Mouse (Mus musculus): ENCODE results near the gene Tnfrsf26. TPM values are rescaled to one million over a fixed set of nuclear protein-coding genes. Genes with fewer than 3 reads are reported as not detected.
"Not testable (repeated sequence)": the region's sequence is repeated elsewhere in the genome, so short reads cannot be mapped to it uniquely, and the experiment has no call there.

Gene Tnfrsf26
- 0.28 and 0.36 TPM in 2 replicates for polyA plus RNA-seq (2012; rRNA removed)

DNA sequence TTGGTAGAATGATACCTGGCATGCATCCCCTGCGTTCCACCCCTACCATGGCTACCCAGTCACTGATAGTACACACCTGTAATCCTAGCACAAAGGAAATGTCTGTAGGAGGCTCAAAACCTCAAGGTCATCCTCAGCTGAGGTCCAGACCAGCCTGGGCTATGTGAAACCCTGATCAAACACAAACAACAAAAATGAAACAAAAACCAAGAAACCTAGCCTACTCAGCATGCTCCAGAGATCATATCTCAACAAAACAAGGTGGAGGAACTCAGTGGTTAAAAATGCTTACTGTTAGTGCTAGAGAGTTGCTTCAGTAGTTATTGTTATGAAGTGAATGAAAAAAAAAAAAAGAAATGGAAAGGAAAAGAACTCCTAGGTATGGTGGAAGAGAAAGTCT is at the start of gene Tnfrsf26:
TSS of gene Tnfrsf26 (minus strand) at position 183 of the 400 bp plus-strand sequence.
- DNase-seq (ENCODE audit: low read depth) = no peak

- no peak for DNase-seq (ENCODE audit: low read depth)
Observed at GRCm38 (mm10) chr7:143666427-143667311, 38.1 kb upstream of the Tnfrsf26 start.

- DNase-seq (ENCODE audit: low read depth) = no peak
Observed at GRCm38 (mm10) chr7:143663470-143663869, 34.9 kb upstream of the Tnfrsf26 start.

DNA sequence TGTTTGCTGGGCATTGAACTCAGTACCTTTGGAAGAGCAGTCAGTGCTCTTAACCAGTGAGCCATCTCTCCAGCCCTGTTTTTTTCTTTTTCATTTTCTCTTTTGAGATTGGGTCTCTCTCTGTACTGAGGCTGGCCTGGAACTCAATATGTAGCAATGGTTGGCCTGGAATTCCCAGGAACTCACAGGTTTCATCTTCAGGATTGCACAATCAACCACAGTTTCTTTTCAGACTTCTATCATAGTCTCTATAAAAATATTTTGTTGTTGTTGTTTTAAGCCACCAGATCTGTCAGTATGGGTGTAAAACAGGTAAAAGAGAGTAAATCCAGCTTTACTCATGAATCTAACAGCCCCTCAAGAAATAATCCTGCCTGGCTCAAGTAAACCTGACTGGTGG is 32.3 kb upstream of the Tnfrsf26 start:
- DNase-seq (ENCODE audit: low read depth) = no peak

GRCm38 (mm10) chr7:143649769-143650346 is 21.3 kb upstream of the Tnfrsf26 start:
- not testable (repeated sequence) for DNase-seq (ENCODE audit: low read depth)

- no peak for DNase-seq (ENCODE audit: low read depth)
Observed at GRCm38 (mm10) chr7:143649034-143649768, 20.7 kb upstream of the Tnfrsf26 start, which contains the start of gene Tnfrsf22. Gene Tnfrsf22, minus strand, starts transcription at chr7:143649661.

GRCm38 (mm10) chr7:143643949-143644348 is 15.4 kb upstream of the Tnfrsf26 start:
- not testable (repeated sequence) for DNase-seq (ENCODE audit: low read depth)

GRCm38 (mm10) chr7:143636674-143637073 is 8.2 kb upstream of the Tnfrsf26 start:
- no peak for DNase-seq (ENCODE audit: low read depth)

- DNase-seq (ENCODE audit: low read depth) = no peak
Observed at GRCm38 (mm10) chr7:143631503-143631902, 3.0 kb upstream of the Tnfrsf26 start.

- DNase-seq (ENCODE audit: low read depth) = no peak
Observed at GRCm38 (mm10) chr7:143629501-143629900, 979 bp upstream of the Tnfrsf26 start.

GRCm38 (mm10) chr7:143627555-143628286 is 801 bp downstream of the Tnfrsf26 start:
- no peak for DNase-seq (ENCODE audit: low read depth)

GRCm38 (mm10) chr7:143626178-143626577 is 2.3 kb downstream of the Tnfrsf26 start:
- no peak for DNase-seq (ENCODE audit: low read depth)

DNA sequence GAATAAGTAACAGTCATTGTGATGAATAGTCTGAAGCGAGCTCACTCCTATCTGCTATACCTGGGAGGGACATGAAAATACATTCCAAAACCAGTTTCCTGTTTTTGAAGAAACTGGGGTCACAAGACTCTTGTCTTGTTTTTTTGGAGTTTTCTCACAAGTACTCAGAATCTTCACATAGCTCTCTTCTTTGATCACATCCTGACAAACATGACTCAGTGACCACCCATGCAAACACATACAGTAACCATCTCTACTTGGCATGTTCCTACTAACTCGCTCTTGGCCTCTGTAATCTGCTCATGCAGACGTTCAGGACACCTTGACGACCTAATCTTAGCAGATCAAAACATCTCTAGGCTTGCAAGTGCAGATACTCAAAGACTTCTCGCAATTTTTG is 3.4 kb downstream of the Tnfrsf26 start:
- DNase-seq (ENCODE audit: low read depth) = no peak

- no peak for DNase-seq (ENCODE audit: low read depth)
Observed at GRCm38 (mm10) chr7:143624561-143624960, 4.0 kb downstream of the Tnfrsf26 start.

DNA sequence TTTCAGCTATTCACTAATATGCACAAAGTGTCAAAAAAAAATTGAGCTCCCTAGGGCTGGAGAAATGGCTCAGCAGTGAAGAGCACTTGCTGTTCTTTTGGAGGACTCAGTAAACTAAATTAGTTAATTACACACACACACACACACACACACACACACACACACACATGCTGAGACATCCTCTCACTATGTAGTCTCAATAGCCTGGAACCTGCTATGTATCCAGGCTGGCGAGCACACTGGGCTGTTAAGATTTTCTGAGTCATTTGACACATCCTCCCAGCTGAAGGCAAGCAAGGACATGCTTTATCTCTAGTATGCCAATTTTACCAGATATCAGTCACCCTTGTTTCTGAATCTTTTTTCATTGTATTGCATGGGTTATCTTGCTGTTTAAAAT is 7.6 kb downstream of the Tnfrsf26 start:
- no peak for DNase-seq (ENCODE audit: low read depth)

DNA sequence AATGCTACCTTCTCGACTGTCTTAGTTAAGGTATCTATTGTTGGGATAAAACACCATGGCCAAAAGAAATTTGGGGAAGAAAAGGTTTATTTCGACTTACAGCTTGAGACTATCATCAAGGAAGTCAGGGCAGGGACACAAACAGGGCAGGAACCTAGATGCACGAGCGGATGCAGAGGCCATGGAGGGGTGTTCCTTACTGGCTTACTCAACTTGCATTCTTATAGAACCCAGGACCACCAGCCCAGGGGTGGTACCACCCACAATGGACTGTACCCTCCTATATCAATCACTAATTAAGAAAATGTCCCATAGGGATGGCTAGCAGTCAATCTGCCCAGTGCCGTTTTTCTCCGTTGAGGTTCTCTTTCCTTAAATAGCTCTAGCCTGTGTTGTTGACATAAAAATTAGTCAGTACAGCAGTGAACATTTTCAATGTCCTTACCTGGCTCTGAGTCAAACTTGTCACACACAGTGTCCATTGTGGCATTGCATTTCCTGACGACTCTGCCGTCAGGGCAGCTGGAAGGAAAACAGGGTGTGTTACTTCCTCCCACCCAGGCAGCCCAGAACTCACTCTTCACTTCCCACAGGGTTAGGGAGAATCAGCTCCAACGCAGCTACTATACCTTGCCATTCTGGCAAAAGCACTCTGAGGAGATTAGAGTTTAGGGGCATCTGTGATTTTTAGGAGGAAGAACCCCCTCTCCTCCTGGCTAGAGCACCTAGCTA is 14.0 kb downstream of the Tnfrsf26 start:
- DNase-seq (ENCODE audit: low read depth) = no peak

GRCm38 (mm10) chr7:143612215-143612614 is 16.3 kb downstream of the Tnfrsf26 start:
- DNase-seq (ENCODE audit: low read depth) = no peak

DNA sequence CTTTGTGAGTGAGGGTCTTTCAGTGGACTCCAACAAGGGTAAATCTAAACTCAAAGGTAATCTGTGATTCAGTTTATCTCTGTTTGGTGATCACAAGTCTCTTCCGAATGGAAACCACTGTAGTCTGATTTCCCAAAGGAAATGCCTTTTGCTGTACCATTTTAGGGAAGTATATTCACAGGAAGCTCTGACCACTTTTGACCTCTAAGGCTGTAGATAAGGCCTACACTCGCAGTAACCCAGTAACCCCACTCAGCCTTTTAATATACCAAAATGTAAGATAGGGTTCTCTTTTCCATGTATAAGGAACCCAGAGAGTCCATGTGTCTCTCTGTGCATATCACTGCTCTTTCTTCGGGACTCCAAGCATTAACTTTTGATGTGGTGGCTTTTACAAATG is 23.2 kb downstream of the Tnfrsf26 start:
- DNase-seq (ENCODE audit: low read depth) = no peak

DNA sequence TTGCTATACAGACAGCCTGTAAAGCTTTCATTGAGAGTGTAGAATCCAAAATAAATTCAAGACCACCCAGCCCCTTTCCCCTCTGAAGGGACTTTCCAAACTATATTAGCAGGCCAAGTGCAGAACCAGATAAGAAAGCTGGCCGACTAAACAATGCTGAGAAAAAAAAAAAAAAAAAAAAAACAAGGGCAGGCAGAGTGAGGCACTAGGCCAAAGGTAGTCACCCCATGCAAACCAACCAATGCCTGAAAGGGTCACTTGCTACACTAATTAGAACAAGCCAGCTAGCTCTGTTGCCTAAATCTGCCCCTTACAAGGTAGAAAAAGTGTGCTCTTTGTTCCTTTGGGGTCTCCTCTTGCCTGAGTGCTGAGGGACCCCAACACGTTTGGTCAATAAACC is 23.6 kb downstream of the Tnfrsf26 start:
- no peak for DNase-seq (ENCODE audit: low read depth)

DNA sequence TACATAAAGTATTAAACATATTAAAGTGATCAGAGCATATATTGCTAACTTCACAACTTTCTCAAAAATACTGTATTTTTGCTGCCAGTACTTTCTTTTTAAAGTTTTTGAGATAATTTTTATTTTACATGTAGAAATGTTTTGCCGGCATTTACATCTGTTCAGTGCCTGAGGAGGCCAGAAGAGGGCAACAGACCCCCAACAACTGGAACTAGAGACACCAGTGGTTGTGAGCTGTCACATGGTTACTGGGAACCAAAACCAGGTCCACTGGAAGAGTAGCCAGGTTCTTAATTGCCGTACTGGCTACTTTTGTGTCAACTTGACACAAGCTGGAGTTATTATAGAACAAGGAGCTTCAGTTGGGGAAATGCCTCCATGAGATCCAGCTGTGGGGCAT is 26.8 kb downstream of the Tnfrsf26 start:
- no peak for DNase-seq (ENCODE audit: low read depth)

- no peak for DNase-seq (ENCODE audit: low read depth)
Observed at GRCm38 (mm10) chr7:143600231-143600740, 28.2 kb downstream of the Tnfrsf26 start.

All from gonadal fat pad, adult 2 months (tissue).